Mouse (Mus musculus) hindbrain, embryonic 13.5 days (tissue): Measurements from ENCODE around the gene Mmp8. TPM values are rescaled to one million over a fixed set of nuclear protein-coding genes. Genes with fewer than 3 reads are reported as not detected.

Experiments
- ATAC-seq: fragments of 200-750 bp; cut with Nextera tagmentation; 2 replicates; pipeline ENCODE4 v1.8.0; 2017; ENCODE audit warnings: moderate TSS enrichment; ENCODE audit not compliant: low FRiP score
- H3K27ac ChIP-seq: fragments of 300-500 bp; sonication (generic); 2 replicates; pipeline ENCODE4 v1.5.1; 2015; ENCODE audit warnings: inconsistent platforms, mild to moderate bottlenecking, moderate library complexity
- H3K27me3 ChIP-seq: fragments of 300-500 bp; sonication (generic); 2 replicates; pipeline ENCODE4 v1.6.1; 2015; ENCODE audit warnings: mild to moderate bottlenecking, inconsistent platforms
- H3K36me3 ChIP-seq: fragments of 300-500 bp; sonication (generic); 2 replicates; pipeline ENCODE4 v1.6.1; 2015; ENCODE audit warnings: mild to moderate bottlenecking, inconsistent platforms
- H3K4me1 ChIP-seq: fragments of 300-500 bp; sonication (generic); replicated peaks from 2 replicates; pipeline ENCODE4 v1.6.1; 2015; ENCODE audit warnings: inconsistent platforms
- H3K4me2 ChIP-seq: fragments of 300-500 bp; sonication (generic); 2 replicates; pipeline ENCODE4 v1.6.1; 2015; ENCODE audit warnings: inconsistent platforms, mild to moderate bottlenecking, moderate library complexity
- H3K4me3 ChIP-seq: fragments of 300-500 bp; sonication (generic); 2 replicates; pipeline ENCODE4 v1.5.1; 2015; ENCODE audit warnings: mild to moderate bottlenecking, inconsistent platforms
- H3K9ac ChIP-seq: fragments of 300-500 bp; sonication (generic); 2 replicates; pipeline ENCODE4 v1.6.1; 2015; ENCODE audit warnings: mild to moderate bottlenecking, inconsistent platforms
- H3K9me3 ChIP-seq: fragments of 300-500 bp; sonication (generic); 2 replicates; pipeline ENCODE4 v1.6.1; 2016; ENCODE audit warnings: inconsistent platforms
- WGBS: fragments of 180-500 bp; shearing (Covaris S2); methylation state at CpG from one replicate; pipeline ENCODE4 v1.1.7; 2015; 5-methylcytosine and 5-hydroxymethylcytosine counted together
- polyA plus RNA-seq: library from polyadenylated mRNA; unstranded; fragments of >200 nt; fragmentation: Nextera tagmentation; extraction: Ambion mirVana; gene quantifications from 2 replicates; pipeline ENCODE4 v1.2.1, GENCODE M21; 2015

The Mmp8 gene
- polyA plus RNA-seq, 1 experiment from 2014 or later, result 0.10 TPM

- Histone ChIP-seq H3K36me3 (no peaks in the 10 kb centered on the region), H3K9me3 (no peaks in the 10 kb centered on the region), H3K9ac (no peak overlapping the region), H3K27me3 (no peaks in the 10 kb centered on the region), H3K27ac (no peak overlapping the region), H3K4me3 (no peak overlapping the region), H3K4me1 (no peaks in the 10 kb centered on the region), H3K4me2 (no peak overlapping the region)
- ATAC-seq, result no peak
- 66% methylated on average over 6 of the region's 6 CpGs for WGBS
Observed at GRCm38 (mm10) chr9:7604005-7604404, 45.7 kb downstream of the Mmp8 start.

GRCm38 (mm10) chr9:7605638-7606037 lies 47.4 kb downstream of the Mmp8 start:
- Histone ChIP-seq H3K36me3 (no peaks in the 10 kb centered on the region), H3K4me2 (no peak overlapping the region), H3K4me3 (no peak overlapping the region), H3K27me3 (no peaks in the 10 kb centered on the region), H3K9ac (no peak overlapping the region), H3K9me3 (no peaks in the 10 kb centered on the region), H3K27ac (no peak overlapping the region), H3K4me1 (no peaks in the 10 kb centered on the region)
- 87% methylated on average over 12 of the region's 12 CpGs for WGBS
- ATAC-seq, result no peak

Other genes with a start within 250 kb of the Mmp8 start
- gene Mmp12, start 214.1 kb upstream of the Mmp8 start, polyA plus RNA-seq, result not detected in 2 replicates
- not detected in 2 replicates for gene Mmp1b, start 170.4 kb upstream of the Mmp8 start, polyA plus RNA-seq
- gene Mmp3, start 112.6 kb upstream of the Mmp8 start, polyA plus RNA-seq, result not detected in 2 replicates
- gene Mmp10, start 56.1 kb upstream of the Mmp8 start, polyA plus RNA-seq, result not detected in 2 replicates
- gene Mmp27, start 12.9 kb downstream of the Mmp8 start, polyA plus RNA-seq, result not detected in 2 replicates
- gene Mmp20, start 69.8 kb downstream of the Mmp8 start, polyA plus RNA-seq, result not detected in 2 replicates
- gene Mmp7, start 133.6 kb downstream of the Mmp8 start, polyA plus RNA-seq, result not detected in 2 replicates
- 32.7 and 33.4 TPM in 2 replicates for gene Tmem123, start 205.6 kb downstream of the Mmp8 start, polyA plus RNA-seq